Mouse (Mus musculus) lung, postnatal 14 days (tissue): ENCODE data around the gene Rnf146.
"Not testable (repeated sequence)": the region's sequence is repeated elsewhere in the genome, so short reads cannot be mapped to it uniquely, and the experiment has no call there.

Experiments used
- DNase-seq: peaks from one replicate; pipeline ENCODE4 v3.0.0; 2021

Gene Rnf146

DNA sequence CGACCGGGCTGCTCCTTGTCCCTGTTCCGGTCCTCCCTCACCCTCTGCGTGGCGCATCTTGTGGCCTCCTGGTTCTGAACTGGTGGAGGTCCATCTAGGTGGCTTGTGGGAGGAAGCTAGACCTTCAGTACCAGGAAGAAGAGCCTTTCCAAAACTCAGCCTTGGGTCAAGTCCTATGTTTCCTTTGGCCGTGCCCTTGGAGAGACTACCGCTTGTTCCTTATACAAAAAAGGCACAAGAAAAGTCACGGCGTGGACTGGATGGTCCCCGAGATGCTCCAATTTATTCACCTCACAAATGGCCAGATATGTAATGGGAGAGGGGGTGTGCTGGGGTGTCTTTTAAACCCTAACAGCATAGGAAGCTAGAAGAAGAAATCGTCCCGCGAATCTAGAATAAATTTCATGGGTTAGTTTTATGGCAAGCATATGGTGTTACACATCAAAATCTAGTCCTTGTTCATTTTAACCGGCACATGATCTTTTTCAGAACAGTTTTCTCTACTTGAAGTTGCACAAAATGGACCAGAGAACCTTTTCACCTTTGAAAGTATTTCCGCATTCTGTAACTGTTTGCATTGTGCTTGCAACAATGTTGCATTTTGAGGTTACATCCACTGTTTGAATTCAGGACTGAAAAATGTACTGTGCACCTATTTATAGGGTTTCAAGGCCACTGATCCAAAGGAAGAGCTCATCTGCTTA, at the start of gene Rnf146:
Gene Rnf146, minus strand, starts transcription at position 246 of the 704 bp plus-strand sequence.
- DNase-seq = no peak

GRCm38 (mm10) chr10:29402656-29403268, 40.5 kb upstream of the Rnf146 start:
- no peak for DNase-seq

DNA sequence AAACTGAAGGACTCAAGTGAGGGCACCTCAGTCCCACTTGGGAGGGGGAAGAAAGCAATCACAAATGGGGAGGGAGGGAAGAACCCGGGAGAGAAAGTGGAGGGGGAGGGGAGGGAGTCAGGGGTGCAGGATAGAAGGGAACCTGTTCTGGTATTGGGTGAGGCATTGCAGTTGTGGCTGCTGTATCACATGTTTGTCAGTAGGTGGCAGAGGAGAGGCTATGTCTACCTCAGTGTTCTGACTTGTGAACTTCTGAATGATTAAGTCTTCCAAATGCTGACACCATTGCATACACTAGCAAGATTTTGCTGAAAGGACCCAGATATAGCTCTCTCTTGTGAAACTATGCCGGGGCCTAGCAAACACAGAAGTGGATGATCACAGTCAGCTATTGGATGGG, 32.6 kb upstream of the Rnf146 start:
- not testable (repeated sequence) for DNase-seq

DNA sequence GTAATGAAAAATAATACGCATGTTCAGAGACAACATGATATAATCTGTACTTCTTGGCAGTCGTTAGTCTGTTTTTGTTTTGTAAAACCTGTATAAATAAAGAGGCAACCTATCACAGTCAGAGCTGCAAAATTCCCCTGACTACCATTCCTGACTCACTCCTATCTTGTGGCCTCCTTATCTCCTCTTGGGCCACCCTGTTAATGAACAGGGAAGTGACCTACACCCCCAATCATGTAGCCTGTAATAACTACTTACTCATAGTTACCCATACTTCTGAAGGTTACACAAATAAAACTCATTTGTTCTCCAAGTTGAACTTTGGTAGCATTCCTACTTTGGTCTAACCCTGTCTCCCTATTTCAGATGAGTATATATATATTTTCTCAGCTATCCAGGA, 19.3 kb upstream of the Rnf146 start:
- no peak for DNase-seq

DNA sequence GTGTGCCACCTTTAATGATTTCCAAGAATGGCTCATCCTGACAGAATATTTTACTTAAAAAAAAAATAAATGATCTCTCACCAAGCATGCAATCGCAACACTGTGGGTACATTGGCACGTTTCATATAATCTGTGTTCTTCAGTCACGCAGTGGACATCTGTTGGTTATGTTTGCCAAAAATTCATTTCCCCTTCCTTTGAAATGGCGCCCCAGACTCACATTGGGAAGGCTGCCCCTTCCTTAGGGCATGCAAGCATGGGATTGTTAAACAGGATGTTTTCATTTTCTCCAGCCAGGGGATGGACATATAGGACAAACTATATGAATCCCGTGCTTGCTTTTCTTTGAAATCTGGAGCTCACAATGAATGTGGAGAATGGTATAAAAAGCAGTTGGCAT, 11.8 kb upstream of the Rnf146 start:
- no peak for DNase-seq

DNA sequence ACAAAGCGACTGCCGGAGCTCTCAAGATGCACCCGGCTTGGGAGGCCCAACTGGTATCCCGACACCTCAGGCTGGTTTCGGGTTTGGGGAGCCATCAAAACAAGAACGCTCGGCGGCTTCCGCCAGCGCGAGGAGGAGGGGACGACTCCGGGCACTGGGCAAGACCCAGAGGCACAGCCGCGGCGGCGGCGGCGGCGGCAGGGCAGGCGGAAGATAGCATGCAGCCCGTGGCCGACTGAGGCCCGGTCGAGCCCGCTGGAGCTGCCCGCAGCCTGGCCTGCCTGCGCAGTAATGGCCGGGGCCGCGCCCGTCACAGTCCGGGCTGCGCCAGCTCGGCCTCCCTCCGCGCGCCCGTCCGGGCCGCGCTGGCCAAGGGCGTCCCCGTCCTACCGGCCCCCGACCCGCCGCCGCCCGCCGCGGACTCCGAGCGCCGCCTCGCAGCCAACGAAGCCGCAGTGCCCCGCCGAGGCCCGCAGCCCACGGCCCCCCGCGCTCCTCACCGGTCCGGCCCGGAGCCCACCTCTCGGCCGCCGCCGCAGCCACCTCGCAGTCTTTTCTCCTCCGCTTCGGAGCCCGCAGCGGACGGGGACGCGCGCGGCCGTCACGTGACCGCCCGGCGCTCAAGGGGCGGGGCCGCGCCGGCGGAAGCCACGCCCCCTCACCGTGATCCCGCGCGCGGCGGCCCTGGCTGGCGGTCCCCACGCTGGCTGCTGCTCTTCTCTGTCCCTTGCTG, 612 bp downstream of the Rnf146 start:
- DNase-seq = peak; percentile 90

- DNase-seq = no peak
Observed at GRCm38 (mm10) chr10:29361095-29361463, 1.2 kb downstream of the Rnf146 start.

DNA sequence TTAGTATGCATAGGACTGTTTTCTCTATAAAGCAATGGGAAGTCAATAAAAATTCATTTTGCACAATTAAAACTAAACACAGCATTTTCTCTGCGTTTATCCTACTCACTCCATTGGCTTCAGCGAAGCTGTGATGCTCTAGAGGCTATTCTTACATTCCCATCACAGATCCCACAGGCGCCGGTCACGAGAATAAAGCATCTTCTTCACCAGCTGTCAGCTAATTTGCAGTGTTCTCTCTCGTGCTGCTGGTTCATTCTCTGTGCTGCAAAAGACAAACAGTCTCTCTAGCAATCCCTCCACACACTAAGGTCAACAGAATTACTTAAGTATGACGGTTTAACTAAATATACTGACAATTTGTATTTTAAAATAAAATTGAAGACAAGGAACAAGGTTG, 8.1 kb downstream of the Rnf146 start:
- no peak for DNase-seq

GRCm38 (mm10) chr10:29352575-29352974, 9.7 kb downstream of the Rnf146 start:
- DNase-seq = no peak

DNA sequence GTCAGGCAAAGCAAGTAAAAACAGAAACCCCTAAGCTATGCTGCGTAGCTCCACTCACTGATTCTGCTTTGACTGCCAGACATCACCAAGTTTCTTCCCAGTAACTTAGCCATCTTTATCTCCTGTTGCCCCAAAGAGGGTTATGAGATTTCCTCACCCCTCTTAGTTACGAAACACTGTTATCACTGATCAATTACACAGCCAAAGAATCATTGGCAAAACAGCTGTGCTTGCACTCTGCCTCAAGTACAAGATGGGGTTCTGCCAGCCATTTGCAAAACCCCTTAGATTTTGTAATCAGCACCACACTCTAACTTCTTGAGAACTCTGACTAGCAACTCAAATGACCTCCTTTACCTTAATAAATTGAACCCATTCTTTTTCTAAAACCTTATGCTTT, 10.8 kb downstream of the Rnf146 start:
- no peak for DNase-seq

DNA sequence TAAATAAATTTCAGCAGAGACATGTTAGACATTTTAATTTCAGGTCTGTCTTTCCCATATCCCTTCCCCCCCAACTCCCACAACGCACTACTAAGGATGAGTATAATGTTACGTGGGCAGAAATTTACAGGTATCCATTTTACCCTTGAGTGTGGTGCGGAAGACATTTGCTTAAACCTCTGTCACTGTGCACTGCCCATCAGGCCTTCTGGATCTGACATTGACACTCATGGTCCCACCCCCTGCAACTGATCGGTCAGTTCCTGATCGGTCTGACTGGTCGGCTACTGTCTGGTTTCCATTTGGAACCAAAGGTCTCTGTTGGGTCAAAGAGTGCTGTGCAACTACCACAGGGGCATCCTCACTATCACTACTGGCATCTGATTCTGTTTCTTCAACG, 15.6 kb downstream of the Rnf146 start:
- DNase-seq = no peak

DNA sequence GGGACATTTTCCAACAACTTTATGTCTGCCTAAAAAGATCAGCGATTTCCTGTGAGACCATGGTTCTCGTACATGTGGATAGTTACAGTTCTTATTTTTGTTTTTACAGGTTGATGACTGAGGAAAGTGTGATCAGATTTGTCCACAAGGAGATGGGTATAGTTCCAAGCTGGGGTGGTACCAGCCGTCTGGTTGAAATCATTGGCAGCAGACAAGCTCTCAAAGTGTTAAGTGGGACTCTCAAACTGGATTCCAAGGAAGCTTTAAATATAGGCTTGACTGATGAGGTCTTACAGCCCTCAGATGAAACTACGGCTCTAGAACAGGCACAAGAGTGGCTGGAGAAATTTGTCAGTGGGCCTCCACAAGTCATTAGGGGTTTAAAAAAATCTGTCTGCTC, 18.0 kb downstream of the Rnf146 start:
- DNase-seq = no peak

DNA sequence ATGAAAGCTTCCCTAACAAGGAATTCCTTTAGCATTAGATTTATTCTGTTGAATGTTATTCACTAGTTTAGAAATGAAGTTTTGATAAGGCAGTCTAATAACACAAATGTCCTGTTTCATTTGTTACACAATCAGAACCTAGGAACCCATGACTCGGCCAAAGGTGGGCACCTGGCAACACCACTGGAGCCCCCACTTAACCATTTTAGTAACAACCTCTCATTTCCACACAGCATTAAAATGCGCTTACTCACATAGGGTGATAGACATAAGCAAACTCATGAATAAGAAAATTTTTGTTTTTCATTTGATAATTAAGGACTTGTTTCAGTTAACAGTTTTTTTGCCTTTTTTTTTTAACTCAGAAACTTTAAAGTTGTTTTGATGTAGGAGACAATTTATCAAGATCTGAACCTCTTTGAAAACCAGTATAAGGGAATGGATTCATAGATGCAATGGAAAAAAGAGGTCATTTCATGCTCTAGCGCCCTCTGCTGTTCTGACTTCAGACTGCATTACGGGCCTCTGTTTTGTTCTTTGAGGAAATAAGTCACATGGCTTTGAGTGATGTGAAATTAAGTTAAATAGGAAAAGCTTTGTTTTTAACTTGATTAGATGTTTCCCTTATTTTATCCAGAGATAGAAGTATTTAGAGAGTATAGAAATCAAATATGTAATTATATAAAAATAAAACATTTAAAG, 23.7 kb downstream of the Rnf146 start:
- DNase-seq = peak; percentile 77

GRCm38 (mm10) chr10:29333836-29334235, 28.4 kb downstream of the Rnf146 start:
- DNase-seq = no peak

DNA sequence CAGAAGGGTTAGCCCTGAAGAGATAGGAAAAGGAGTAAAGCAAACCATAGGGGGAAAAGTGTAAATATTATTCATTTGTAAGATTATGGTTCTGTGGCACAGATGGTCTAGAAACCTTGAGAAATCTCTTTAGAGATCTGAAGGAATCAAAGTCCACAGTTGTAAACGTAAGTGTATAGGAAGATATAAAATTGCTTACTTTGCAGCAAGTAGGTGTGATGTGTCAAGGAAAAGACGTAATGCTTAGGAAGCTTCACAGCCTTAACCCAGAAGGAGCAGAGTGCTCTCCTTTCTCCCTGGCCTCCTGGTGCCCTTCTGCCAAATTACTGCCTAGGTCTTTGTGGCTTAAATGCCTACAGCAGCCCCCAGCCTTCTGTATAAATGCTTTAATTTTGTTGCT, 37.4 kb downstream of the Rnf146 start:
- DNase-seq = no peak

GRCm38 (mm10) chr10:29313905-29314304, 48.3 kb downstream of the Rnf146 start:
- no peak for DNase-seq

- DNase-seq = peak; percentile 85
Observed at GRCm38 (mm10) chr10:29313064-29313638, 49.1 kb downstream of the Rnf146 start, which contains the start of gene Echdc1. Echdc1 (plus strand) TSS chr10:29313166.

DNA sequence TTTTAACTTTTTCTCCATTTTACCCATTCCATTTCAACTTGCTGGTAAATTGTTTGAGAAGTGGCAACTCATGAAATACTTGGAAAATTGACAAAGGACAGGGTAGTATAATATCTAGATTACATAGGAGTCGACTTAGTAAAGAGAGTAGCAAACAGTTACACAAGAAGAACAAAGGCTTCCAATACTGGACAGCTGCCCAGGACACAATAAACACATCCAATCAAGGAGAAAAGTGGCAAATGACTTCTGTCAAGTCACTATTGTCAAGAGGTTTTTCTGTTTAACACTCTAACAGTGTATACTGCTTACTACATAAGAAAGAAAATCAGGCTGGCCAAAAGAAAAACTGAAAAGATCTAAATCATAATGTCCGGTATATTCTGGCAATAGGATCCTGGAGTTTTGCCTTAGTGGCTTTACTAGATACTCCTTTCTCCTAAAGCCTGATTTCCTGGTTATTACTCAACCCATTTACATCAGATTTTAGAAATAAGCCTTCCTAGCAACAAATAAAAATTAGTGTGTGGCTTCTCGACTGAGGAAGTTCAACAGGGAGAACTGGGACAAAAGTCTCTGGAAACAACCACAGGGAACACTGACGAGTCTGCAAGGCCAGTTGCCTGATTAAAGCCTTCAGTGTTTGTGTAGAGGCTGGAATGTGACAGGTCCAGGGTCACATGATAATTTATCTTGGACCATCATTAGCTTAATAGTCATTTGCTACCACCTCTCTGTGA, 50.6 kb downstream of the Rnf146 start:
- no peak for DNase-seq

- DNase-seq = no peak
Observed at GRCm38 (mm10) chr10:29302230-29302629, 60.0 kb downstream of the Rnf146 start.
